Mouse (Mus musculus) intestine, postnatal 0 days (tissue): Measurements from ENCODE around the gene Tceanc2. TPM values are rescaled to one million over a fixed set of nuclear protein-coding genes. Genes with fewer than 3 reads are reported as not detected.

Experiments
- ATAC-seq: fragments of 200-750 bp; cut with Nextera tagmentation; 2 replicates; pipeline ENCODE4 v1.8.0; 2017; ENCODE audit warnings: mild to moderate bottlenecking, moderate TSS enrichment, moderate library complexity
- H3K27ac ChIP-seq: fragments of 300-500 bp; sonication (generic); 2 replicates; pipeline ENCODE4 v1.5.1; 2014; ENCODE audit warnings: mild to moderate bottlenecking, low read depth, low read length, moderate library complexity
- H3K27me3 ChIP-seq: fragments of 300-500 bp; sonication (generic); replicated peaks from 2 replicates; pipeline ENCODE4 v1.6.1; 2014; ENCODE audit warnings: low read length, mixed read lengths; ENCODE audit not compliant: control insufficient read depth, insufficient read depth
- H3K36me3 ChIP-seq: fragments of 300-500 bp; sonication (generic); 2 replicates; pipeline ENCODE4 v1.6.1; 2014; ENCODE audit warnings: mild to moderate bottlenecking, moderate library complexity; ENCODE audit not compliant: control insufficient read depth, insufficient read depth
- H3K4me1 ChIP-seq: fragments of 300-500 bp; sonication (generic); replicated peaks from 2 replicates; pipeline ENCODE4 v1.6.1; 2014; ENCODE audit warnings: antibody characterized with exemption, low read length, mixed read lengths; ENCODE audit not compliant: control insufficient read depth, insufficient read depth
- H3K4me2 ChIP-seq: fragments of 300-500 bp; sonication (generic); replicated peaks from 2 replicates; pipeline ENCODE4 v1.6.1; 2014; ENCODE audit warnings: low read depth, mild to moderate bottlenecking, moderate library complexity
- H3K4me3 ChIP-seq: fragments of 300-500 bp; sonication (generic); 2 replicates; pipeline ENCODE4 v1.5.1; 2014; ENCODE audit warnings: low read depth, low read length
- H3K9ac ChIP-seq: fragments of 300-500 bp; sonication (generic); 2 replicates; pipeline ENCODE4 v1.6.1; 2014; ENCODE audit warnings: mild to moderate bottlenecking, low read depth, low read length
- H3K9me3 ChIP-seq: fragments of 300-500 bp; sonication (generic); 2 replicates; pipeline ENCODE4 v1.6.1; 2016; ENCODE audit warnings: mixed run types; ENCODE audit not compliant: control insufficient read depth
- CTCF ChIP-seq: sonication (generic); IDR thresholded peaks from 2 replicates; pipeline ENCODE4 v1.5.1; 2016; ENCODE audit warnings: low read depth, mild to moderate bottlenecking, control low read depth, antibody characterized with exemption, moderate library complexity
- WGBS: fragments of 180-500 bp; shearing (Covaris S2); extraction: QIAGEN DNeasy Blood & Tissue Kit; methylation state at CpG from one replicate; pipeline ENCODE4 v1.1.7; 2014; 5-methylcytosine and 5-hydroxymethylcytosine counted together
- polyA plus RNA-seq: library from polyadenylated mRNA; unstranded; fragments of >200 nt; fragmentation: Nextera tagmentation; extraction: Ambion mirVana; gene quantifications from 2 replicates; pipeline ENCODE4 v1.2.1, GENCODE M21; 2015

The Tceanc2 gene
- 16.6 and 17.7 TPM in 2 replicates for polyA plus RNA-seq

- peaks cover 11% of the 10 kb centered on the region for H3K4me1 ChIP-seq
- peak within 1 kb of the TSS; percentile 74 for H3K4me2 ChIP-seq
- H3K36me3 ChIP-seq = peaks cover 11% of the 10 kb centered on the region
- peak; percentile 45 for TF ChIP-seq CTCF
- H3K4me3 ChIP-seq = peak within 1 kb of the TSS; percentile 98
- peak within 1 kb of the TSS; percentile 94 for H3K9ac ChIP-seq
- H3K27me3 ChIP-seq = no peaks in the 10 kb centered on the region
- peak within 1 kb of the TSS; percentile 97 for H3K27ac ChIP-seq
- WGBS = under 1% methylated on average over 46 of the region's 47 CpGs
- H3K9me3 ChIP-seq = no peaks in the 10 kb centered on the region
- ATAC-seq = peak; percentile 48
Measured at GRCm38 (mm10) chr4:107178830-107179490, at the start of gene Tceanc2. Gene Tceanc2, minus strand, starts transcription at chr4:107179116.

- Histone ChIP-seq H3K27ac (no peak overlapping the region), H3K4me3 (no peak overlapping the region), H3K9me3 (no peaks in the 10 kb centered on the region), H3K9ac (no peak overlapping the region), H3K4me1 (no peaks in the 10 kb centered on the region), H3K27me3 (no peaks in the 10 kb centered on the region), H3K36me3 (0 out of 2 replicates have a peak, but pooled peaks cover 2% of the 10 kb centered on the region), H3K4me2 (no peak overlapping the region)
- no peak for TF ChIP-seq CTCF
- 87% methylated on average over 2 of the region's 2 CpGs for WGBS
- ATAC-seq = no peak
Measured at GRCm38 (mm10) chr4:107226313-107226712, 47.4 kb upstream of the Tceanc2 start.

- no peak overlapping the region for H3K4me3 ChIP-seq
Measured at GRCm38 (mm10) chr4:107223225-107224204, 44.6 kb upstream of the Tceanc2 start.

GRCm38 (mm10) chr4:107221524-107221923 lies 42.6 kb upstream of the Tceanc2 start:
- no peaks in the 10 kb centered on the region for H3K27me3 ChIP-seq
- H3K27ac ChIP-seq = no peak overlapping the region
- no peak for ATAC-seq
- H3K4me2 ChIP-seq = no peak overlapping the region
- H3K4me3 ChIP-seq = no peak overlapping the region
- no peaks in the 10 kb centered on the region for H3K4me1 ChIP-seq
- H3K9ac ChIP-seq = no peak overlapping the region
- H3K9me3 ChIP-seq = no peaks in the 10 kb centered on the region
- WGBS = 83% methylated on average over 5 of the region's 5 CpGs
- H3K36me3 ChIP-seq = no peaks in the 10 kb centered on the region
- TF ChIP-seq CTCF = no peak

More at GRCm38 (mm10) chr4:107223225-107224204, 44.6 kb upstream of the Tceanc2 start:
- Histone ChIP-seq H3K27ac (no peak overlapping the region), H3K36me3 (no peaks in the 10 kb centered on the region), H3K9ac (no peak overlapping the region), H3K4me1 (no peaks in the 10 kb centered on the region), H3K9me3 (no peaks in the 10 kb centered on the region), H3K27me3 (no peaks in the 10 kb centered on the region), H3K4me2 (no peak overlapping the region)
- peak; percentile 74 for ATAC-seq
- WGBS = 69% methylated on average over 11 of the region's 11 CpGs
- no peak for TF ChIP-seq CTCF

- Histone ChIP-seq H3K4me1 (no peaks in the 10 kb centered on the region), H3K9ac (no peak overlapping the region), H3K4me2 (no peak overlapping the region), H3K27ac (no peak overlapping the region), H3K27me3 (no peaks in the 10 kb centered on the region), H3K4me3 (no peak overlapping the region), H3K9me3 (no peaks in the 10 kb centered on the region), H3K36me3 (no peaks in the 10 kb centered on the region)
- no peak for TF ChIP-seq CTCF
- no peak for ATAC-seq
- 56% methylated on average over 9 of the region's 9 CpGs for WGBS
Measured at GRCm38 (mm10) chr4:107217574-107217973, 38.7 kb upstream of the Tceanc2 start.
